Mouse (Mus musculus): ENCODE measurements around the gene Ramp1. TPM values are rescaled to one million over a fixed set of nuclear protein-coding genes. Genes with fewer than 3 reads are reported as not detected.
A peak's percentile ranks its signal among the peaks of the same experiment; 100 is the strongest.

Ramp1 gene
- polyA plus RNA-seq (2012; rRNA removed): 4.4 and 4.6 TPM in 2 replicates
- polyA plus RNA-seq (2014; fragmentation: Nextera tagmentation; extraction: Ambion mirVana): 5.9 and 7.1 TPM in 2 replicates

GRCm38 (mm10) chr1:91179533-91180173, at the start of gene Ramp1:
Gene Ramp1, plus strand, starts transcription at chr1:91179822.
- H3K27me3 ChIP-seq (ENCODE audit: control insufficient read depth, insufficient read depth, low read length): peaks cover 16% of the 10 kb centered on the region; the same call in 1 of the 2 replicates
- peak within 1 kb of the TSS; percentile 85 for H3K4me2 ChIP-seq (replicated peaks; ENCODE audit: low read depth, low read length, severe bottlenecking)
- peaks cover 9% of the 10 kb centered on the region for H3K4me1 ChIP-seq (ENCODE audit: control insufficient read depth, insufficient read depth, low read length)
- H3K4me3 ChIP-seq (replicated peaks; ENCODE audit: low read length): peak within 1 kb of the TSS; percentile 41
- TF ChIP-seq POLR2A (IDR thresholded peaks at IDR 0.05; ENCODE audit: borderline replicate concordance, extremely low read depth, insufficient read depth, insufficient read length): no peak
- no peaks in the 10 kb centered on the region for H3K36me3 ChIP-seq (ENCODE audit: control insufficient read depth, insufficient read depth, low read length)
- no peaks in the 10 kb centered on the region for H3K9me3 ChIP-seq (ENCODE audit: control insufficient read depth, low read length)
- 7% methylated on average over 32 of the region's 37 CpGs for WGBS
- 0 out of 2 replicates have a peak, but pooled peaks have one; percentile 19 for ATAC-seq (ENCODE audit: low FRiP score, low read depth)
- no peak within 1 kb of the TSS for H3K27ac ChIP-seq (replicated peaks; ENCODE audit: low read depth, low read length)
- DNase-seq (ENCODE audit: low spot score): peak; percentile 20
- H3K9ac ChIP-seq (ENCODE audit: low read depth, low read length, severe bottlenecking): peak within 1 kb of the TSS; percentile 56

GRCm38 (mm10) chr1:91137036-91137435, 42.6 kb upstream of the Ramp1 start:
- TF ChIP-seq POLR2A (IDR thresholded peaks at IDR 0.05; ENCODE audit: borderline replicate concordance, extremely low read depth, insufficient read depth, insufficient read length): no peak

GRCm38 (mm10) chr1:91144813-91145212, 34.8 kb upstream of the Ramp1 start, which contains the start of gene Rbm44:
Gene Rbm44, plus strand, starts transcription at chr1:91145089.
- H3K36me3 ChIP-seq (ENCODE audit: control insufficient read depth, insufficient read depth, low read length): no peaks in the 10 kb centered on the region
- H3K4me3 ChIP-seq (replicated peaks; ENCODE audit: low read length): no peak within 1 kb of the TSS
- H3K9ac ChIP-seq (ENCODE audit: low read depth, low read length, severe bottlenecking): no peak within 1 kb of the TSS
- no peak for TF ChIP-seq POLR2A (IDR thresholded peaks at IDR 0.05; ENCODE audit: borderline replicate concordance, extremely low read depth, insufficient read depth, insufficient read length)
- H3K4me2 ChIP-seq (replicated peaks; ENCODE audit: low read depth, low read length, severe bottlenecking): no peak within 1 kb of the TSS
- no peaks in the 10 kb centered on the region for H3K9me3 ChIP-seq (ENCODE audit: control insufficient read depth, low read length)
- H3K27me3 ChIP-seq (ENCODE audit: control insufficient read depth, insufficient read depth, low read length): no peaks in the 10 kb centered on the region
- ATAC-seq (ENCODE audit: low FRiP score, low read depth) (no peak), DNase-seq (ENCODE audit: low spot score) (no peak)
- no peak within 1 kb of the TSS for H3K27ac ChIP-seq (replicated peaks; ENCODE audit: low read depth, low read length)
- H3K4me1 ChIP-seq (ENCODE audit: control insufficient read depth, insufficient read depth, low read length): no peaks in the 10 kb centered on the region
- 63% methylated on average over 20 of the region's 20 CpGs for WGBS

More at GRCm38 (mm10) chr1:91137036-91137435, 42.6 kb upstream of the Ramp1 start:
- no peaks in the 10 kb centered on the region for H3K27me3 ChIP-seq (ENCODE audit: control insufficient read depth, insufficient read depth, low read length)
- no peaks in the 10 kb centered on the region for H3K4me1 ChIP-seq (ENCODE audit: control insufficient read depth, insufficient read depth, low read length)
- no peak for ATAC-seq (ENCODE audit: low FRiP score, low read depth)
- DNase-seq (ENCODE audit: low spot score): no peak
- H3K4me3 ChIP-seq (replicated peaks; ENCODE audit: low read length): no peak overlapping the region
- H3K27ac ChIP-seq (replicated peaks; ENCODE audit: low read depth, low read length): no peak overlapping the region
- H3K36me3 ChIP-seq (ENCODE audit: control insufficient read depth, insufficient read depth, low read length): no peaks in the 10 kb centered on the region
- no peak overlapping the region for H3K9ac ChIP-seq (ENCODE audit: low read depth, low read length, severe bottlenecking)
- 69% methylated on average over 2 of the region's 2 CpGs for WGBS
- H3K9me3 ChIP-seq (ENCODE audit: control insufficient read depth, low read length): no peaks in the 10 kb centered on the region
- no peak overlapping the region for H3K4me2 ChIP-seq (replicated peaks; ENCODE audit: low read depth, low read length, severe bottlenecking)

- Histone ChIP-seq H3K27ac (replicated peaks; ENCODE audit: low read depth, low read length) (no peak overlapping the region), H3K36me3 (ENCODE audit: control insufficient read depth, insufficient read depth, low read length) (no peaks in the 10 kb centered on the region)
- TF ChIP-seq POLR2A (IDR thresholded peaks at IDR 0.05; ENCODE audit: borderline replicate concordance, extremely low read depth, insufficient read depth, insufficient read length): no peak
These were observed 28.1 kb upstream of the Ramp1 start for GRCm38 (mm10) chr1:91151509-91151908.

GRCm38 (mm10) chr1:91166798-91167197, 12.8 kb upstream of the Ramp1 start:
- Histone ChIP-seq H3K9ac (ENCODE audit: low read depth, low read length, severe bottlenecking) (no peak overlapping the region), H3K4me2 (replicated peaks; ENCODE audit: low read depth, low read length, severe bottlenecking) (no peak overlapping the region), H3K4me3 (replicated peaks; ENCODE audit: low read length) (no peak overlapping the region), H3K9me3 (ENCODE audit: control insufficient read depth, low read length) (no peaks in the 10 kb centered on the region), H3K36me3 (ENCODE audit: control insufficient read depth, insufficient read depth, low read length) (no peaks in the 10 kb centered on the region), H3K4me1 (ENCODE audit: control insufficient read depth, insufficient read depth, low read length) (no peaks in the 10 kb centered on the region), H3K27ac (replicated peaks; ENCODE audit: low read depth, low read length) (no peak overlapping the region), H3K27me3 (ENCODE audit: control insufficient read depth, insufficient read depth, low read length) (no peaks in the 10 kb centered on the region)
- no peak for ATAC-seq (ENCODE audit: low FRiP score, low read depth)
- DNase-seq (ENCODE audit: low spot score): no peak
- 77% methylated on average over 6 of the region's 6 CpGs for WGBS
- no peak for TF ChIP-seq POLR2A (IDR thresholded peaks at IDR 0.05; ENCODE audit: borderline replicate concordance, extremely low read depth, insufficient read depth, insufficient read length)

More at GRCm38 (mm10) chr1:91151509-91151908, 28.1 kb upstream of the Ramp1 start:
- ATAC-seq (ENCODE audit: low FRiP score, low read depth): no peak
- Histone ChIP-seq H3K9ac (ENCODE audit: low read depth, low read length, severe bottlenecking) (no peak overlapping the region), H3K4me3 (replicated peaks; ENCODE audit: low read length) (no peak overlapping the region), H3K27me3 (ENCODE audit: control insufficient read depth, insufficient read depth, low read length) (no peaks in the 10 kb centered on the region), H3K4me1 (ENCODE audit: control insufficient read depth, insufficient read depth, low read length) (no peaks in the 10 kb centered on the region), H3K9me3 (ENCODE audit: control insufficient read depth, low read length) (no peaks in the 10 kb centered on the region), H3K4me2 (replicated peaks; ENCODE audit: low read depth, low read length, severe bottlenecking) (no peak overlapping the region)
- WGBS: 78% methylated on average over 2 of the region's 2 CpGs
- DNase-seq (ENCODE audit: low spot score): no peak

Data from limb, embryonic 14.5 days (tissue).